Mouse (Mus musculus) CH12.LX (cell line): ENCODE measurements around the gene Il5ra.

Experiments used
- CTCF ChIP-seq, 2 experiments: IDR thresholded peaks in 1 of 2; conservative IDR thresholded peaks in 1 of 2; 2 replicates each; pipeline ENCODE4 v1.5.1; 2011 to 2012; ENCODE audit warnings: low read depth in 2 of 2, low read length in 2 of 2, improper control_type of control experiment in 1 of 2, inconsistent platforms in 1 of 2, mild to moderate bottlenecking in 1 of 2, moderate library complexity in 1 of 2
- ELF1 ChIP-seq: IDR thresholded peaks from 2 replicates; pipeline ENCODE4 v1.6.1; 2014; ENCODE audit warnings: low read depth, mild to moderate bottlenecking, inconsistent platforms, low read length, improper control_type of control experiment
- POLR2A ChIP-seq: IDR thresholded peaks from 2 replicates; pipeline ENCODE4 v1.6.1; 2011; ENCODE audit warnings: low read depth, mild to moderate bottlenecking, improper control_type of control experiment, low read length
- POLR2AphosphoS2 ChIP-seq: IDR thresholded peaks from 2 replicates; pipeline ENCODE4 v1.6.1; 2011; ENCODE audit warnings: low read depth, low read length, improper control_type of control experiment
- RAD21 ChIP-seq: IDR thresholded peaks from 2 replicates; pipeline ENCODE4 v1.6.1; 2011; ENCODE audit warnings: low read depth, mild to moderate bottlenecking, low read length, improper control_type of control experiment, moderate library complexity
- ZC3H11A ChIP-seq: IDR thresholded peaks from 2 replicates; pipeline ENCODE4 v1.6.1; 2012; ENCODE audit warnings: low read depth, mild to moderate bottlenecking, inconsistent platforms, low read length, improper control_type of control experiment

- no peak for TF ChIP-seq CTCF (conservative IDR thresholded peaks at IDR 0.05 in 1 of 2, IDR thresholded peaks at IDR 0.05 in 1 of 2; ENCODE audit: low read depth in 2 of 2, low read length in 2 of 2)
- no peak for TF ChIP-seq POLR2AphosphoS2
- TF ChIP-seq POLR2A, result no peak
- no peak for TF ChIP-seq ZC3H11A
- TF ChIP-seq RAD21, result no peak
- peak; percentile 28; the same call in 1 of the 2 replicates for TF ChIP-seq ELF1
Observed at GRCm38 (mm10) chr6:106745673-106746394, 3.0 kb downstream of the Il5ra start.
